Mouse (Mus musculus) thymus, adult 2 months (tissue): ENCODE results near the gene Samd4.

ENCODE experiments used
- CTCF ChIP-seq: fragments of 200-500 bp; IDR thresholded peaks from 2 replicates; pipeline ENCODE4 v1.5.1; 2012; ENCODE audit warnings: mild to moderate bottlenecking, control low read depth, low read length, moderate library complexity, borderline replicate concordance; ENCODE audit not compliant: control insufficient read depth, poor library complexity, insufficient read depth; ENCODE audit errors: extremely low read depth
- POLR2A ChIP-seq: fragments of 200-500 bp; IDR thresholded peaks from 2 replicates; pipeline ENCODE4 v1.6.1; 2012; ENCODE audit warnings: mild to moderate bottlenecking, low read length, control low read depth, moderate library complexity; ENCODE audit not compliant: control insufficient read depth, poor library complexity, insufficient read depth; ENCODE audit errors: extremely low read depth

- TF ChIP-seq CTCF (no peak), POLR2A (no peak)
These were observed 94.1 kb downstream of the Samd4 start for GRCm38 (mm10) chr14:46976712-46977111.
